Mouse (Mus musculus) splenic B cell, adult 2 months (primary cell): ENCODE results near the gene Dytn.
"Not testable (repeated sequence)": the region's sequence is repeated elsewhere in the genome, so short reads cannot be mapped to it uniquely, and the experiment has no call there.

Source experiments
- DNase-seq: peaks from one replicate; pipeline ENCODE4 v3.0.0-alpha.2; 2011; ENCODE audit warnings: low read depth, low spot score
- H3K27me3 ChIP-seq: 2 replicates; pipeline ENCODE4 v1.6.1; 2012; ENCODE audit warnings: mild to moderate bottlenecking, low read length, moderate library complexity, mixed read lengths; ENCODE audit not compliant: control insufficient read depth, poor library complexity, insufficient read depth, severe bottlenecking
- H3K36me3 ChIP-seq: 2 replicates; pipeline ENCODE4 v1.6.1; 2012; ENCODE audit warnings: mild to moderate bottlenecking, low read length, moderate library complexity, mixed read lengths; ENCODE audit not compliant: control insufficient read depth, poor library complexity, insufficient read depth, severe bottlenecking

Gene Dytn

GRCm38 (mm10) chr1:63630390-63630789 is 56.3 kb downstream of the Dytn start:
- DNase-seq: peak; percentile 16
- not testable (repeated sequence) for H3K27me3 ChIP-seq, H3K36me3 ChIP-seq

GRCm38 (mm10) chr1:63628211-63628610 is 58.5 kb downstream of the Dytn start:
- no peak for DNase-seq
- H3K36me3 ChIP-seq: no peaks in the 10 kb centered on the region

GRCm38 (mm10) chr1:63615668-63616067 is 71.1 kb downstream of the Dytn start, which contains the start of gene Gm39653:
Gene Gm39653 (plus strand): TSS chr1:63615968.
- Histone ChIP-seq H3K36me3 (no peaks in the 10 kb centered on the region), H3K27me3 (no peaks in the 10 kb centered on the region)
- no peak for DNase-seq

More at GRCm38 (mm10) chr1:63628211-63628610, 58.5 kb downstream of the Dytn start:
- H3K27me3 ChIP-seq: no peaks in the 10 kb centered on the region

GRCm38 (mm10) chr1:63614594-63614993 is 72.1 kb downstream of the Dytn start:
- Histone ChIP-seq H3K27me3 (no peaks in the 10 kb centered on the region), H3K36me3 (no peaks in the 10 kb centered on the region)
- no peak for DNase-seq

- H3K36me3 ChIP-seq: no peaks in the 10 kb centered on the region
- no peak for DNase-seq
- no peaks in the 10 kb centered on the region for H3K27me3 ChIP-seq
Measured at GRCm38 (mm10) chr1:63609613-63610012, 77.1 kb downstream of the Dytn start.

- DNase-seq: no peak
- Histone ChIP-seq H3K27me3 (no peaks in the 10 kb centered on the region), H3K36me3 (no peaks in the 10 kb centered on the region)
Measured at GRCm38 (mm10) chr1:63603870-63604500, 82.7 kb downstream of the Dytn start.

GRCm38 (mm10) chr1:63586869-63587268 is 99.9 kb downstream of the Dytn start:
- DNase-seq: no peak

GRCm38 (mm10) chr1:63579153-63579552 is 107.6 kb downstream of the Dytn start:
- no peak for DNase-seq
- no peaks in the 10 kb centered on the region for H3K36me3 ChIP-seq
- H3K27me3 ChIP-seq: no peaks in the 10 kb centered on the region

More at GRCm38 (mm10) chr1:63586869-63587268, 99.9 kb downstream of the Dytn start:
- H3K27me3 ChIP-seq: no peaks in the 10 kb centered on the region
- H3K36me3 ChIP-seq: no peaks in the 10 kb centered on the region

- no peaks in the 10 kb centered on the region for H3K36me3 ChIP-seq
- no peak for DNase-seq
- H3K27me3 ChIP-seq: no peaks in the 10 kb centered on the region
Measured at GRCm38 (mm10) chr1:63576803-63577202, 109.9 kb downstream of the Dytn start.

GRCm38 (mm10) chr1:63573864-63574611 is 112.7 kb downstream of the Dytn start:
- Histone ChIP-seq H3K27me3 (no peaks in the 10 kb centered on the region), H3K36me3 (no peaks in the 10 kb centered on the region)
- DNase-seq: no peak

GRCm38 (mm10) chr1:63573432-63573831 is 113.3 kb downstream of the Dytn start:
- Histone ChIP-seq H3K36me3 (no peaks in the 10 kb centered on the region), H3K27me3 (no peaks in the 10 kb centered on the region)
- DNase-seq: no peak
